Mouse (Mus musculus) liver, embryonic 14.5 days (tissue): ENCODE results near the gene Nrxn1.

ENCODE experiments used
- CTCF ChIP-seq: IDR thresholded peaks from 2 replicates; pipeline ENCODE4 v1.5.1; 2016; ENCODE audit warnings: antibody characterized with exemption, low read depth, control low read depth
- EP300 ChIP-seq: IDR thresholded peaks from 2 replicates; pipeline ENCODE4 v1.6.1; 2016; ENCODE audit warnings: antibody characterized with exemption, low read depth

- no peak for TF ChIP-seq CTCF
- TF ChIP-seq EP300 = no peak
Measured at GRCm38 (mm10) chr17:90594798-90595533, 497.9 kb downstream of the Nrxn1 start.
